ENCODE assay signal across 8 mouse cellular contexts in the genomic region with DNA sequence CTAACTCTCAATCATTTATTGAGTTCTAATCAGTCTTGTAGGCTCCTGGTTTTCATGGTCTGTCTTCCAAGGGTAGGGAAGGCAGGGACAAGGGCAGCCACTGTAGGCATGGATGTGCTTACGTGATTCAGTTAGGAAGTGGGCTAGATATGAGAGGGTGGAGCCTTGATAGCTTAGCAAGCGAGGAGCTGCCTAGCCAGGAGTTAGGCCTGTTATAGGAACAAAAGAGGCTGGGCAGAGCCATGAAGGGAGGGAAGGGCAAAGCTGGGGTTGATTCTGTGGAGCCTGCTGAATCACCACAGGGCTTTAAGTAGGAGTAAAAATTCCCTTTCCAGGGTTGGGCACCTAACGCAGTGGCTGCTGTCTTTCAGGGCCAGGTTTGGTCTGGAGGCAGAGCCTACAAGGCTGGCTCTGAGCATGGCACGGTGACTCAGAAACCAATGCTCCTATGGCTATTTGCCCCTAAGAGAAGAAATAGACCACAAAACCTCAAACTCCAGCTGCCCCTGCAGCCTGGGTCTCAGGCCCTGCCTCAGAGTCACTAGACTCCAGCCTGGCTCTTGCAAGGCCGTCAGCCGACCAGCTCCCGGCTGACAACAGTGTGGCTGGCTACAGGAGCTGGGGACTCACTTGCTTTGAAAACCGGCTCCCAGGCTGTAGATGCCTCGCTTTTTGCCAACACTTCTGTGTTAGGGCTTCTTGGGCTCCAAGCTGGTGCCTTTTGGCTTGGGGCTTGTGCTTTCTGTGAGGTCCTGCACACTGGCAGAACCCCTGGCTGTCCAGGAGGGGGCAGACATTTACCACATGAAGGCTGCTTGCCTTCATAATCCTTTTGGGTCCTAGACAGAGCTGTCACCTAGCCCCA.
DNase-seq lines count a peak whose midpoint lies in the region; ATAC-seq lines count a peak whose summit lies in the region.

No protein-coding gene starts in this region.

- DNase-seq in midbrain, embryonic 10.5 days (ENCODE audit: low spot score): peak; percentile 55
- DNase-seq in adrenal gland, postnatal 14 days: peak; percentile 72
- peak; percentile 70 for DNase-seq in hindbrain, embryonic 11.5 days (ENCODE audit: low spot score)
- peak; percentile 66 for DNase-seq in limb, embryonic 11.5 days (ENCODE audit: low spot score)
- no peak for DNase-seq in spleen, adult 12 weeks (ENCODE audit: low spot score)

- H3K4me3 ChIP-seq in midbrain, embryonic 10.5 days: no peak overlapping the region
- no peak overlapping the region for H3K4me3 ChIP-seq in midbrain, embryonic 15.5 days
- H3K4me3 ChIP-seq in embryonic facial prominence, embryonic 13.5 days: no peak overlapping the region
- no peak overlapping the region for H3K4me3 ChIP-seq in hindbrain, embryonic 11.5 days (ENCODE audit: low read depth, low read length)
- no peak overlapping the region for H3K4me3 ChIP-seq in limb, embryonic 11.5 days (ENCODE audit: low read depth, low read length)
- no peak overlapping the region for H3K4me3 ChIP-seq in neural tube, embryonic 13.5 days

- H3K9ac ChIP-seq in midbrain, embryonic 15.5 days: no peak overlapping the region
- 0 out of 2 replicates have a peak overlapping the region, but pooled peaks have one; percentile 22 for H3K9ac ChIP-seq in embryonic facial prominence, embryonic 13.5 days
- H3K9ac ChIP-seq in hindbrain, embryonic 11.5 days (ENCODE audit: low read depth, low read length): no peak overlapping the region
- H3K9ac ChIP-seq in limb, embryonic 11.5 days (ENCODE audit: low read length): no peak overlapping the region; the same call in 1 of the 2 replicates
- H3K9ac ChIP-seq in neural tube, embryonic 13.5 days: 0 out of 2 replicates have a peak overlapping the region, but pooled peaks have one; percentile 31

- H3K4me2 ChIP-seq in midbrain, embryonic 15.5 days: no peak overlapping the region
- H3K4me2 ChIP-seq in embryonic facial prominence, embryonic 13.5 days: no peak overlapping the region
- H3K4me2 ChIP-seq in hindbrain, embryonic 11.5 days (replicated peaks; ENCODE audit: low read depth, low read length): no peak overlapping the region
- no peak overlapping the region for H3K4me2 ChIP-seq in limb, embryonic 11.5 days (ENCODE audit: low read depth, severe bottlenecking)
- no peak overlapping the region for H3K4me2 ChIP-seq in neural tube, embryonic 13.5 days

- WGBS in midbrain, embryonic 10.5 days: 68% methylated on average over 9 of the region's 9 CpGs
- 61% methylated on average over 9 of the region's 9 CpGs for WGBS in midbrain, embryonic 15.5 days
- 65% methylated on average over 9 of the region's 9 CpGs for WGBS in embryonic facial prominence, embryonic 13.5 days
- WGBS in hindbrain, embryonic 11.5 days: 81% methylated on average over 9 of the region's 9 CpGs
- WGBS in limb, embryonic 11.5 days: 67% methylated on average over 9 of the region's 9 CpGs
- 69% methylated on average over 9 of the region's 9 CpGs for WGBS in neural tube, embryonic 13.5 days

- H3K27ac ChIP-seq in midbrain, embryonic 10.5 days (replicated peaks): peak overlapping the region; percentile 65
- no peak overlapping the region for H3K27ac ChIP-seq in midbrain, embryonic 15.5 days
- H3K27ac ChIP-seq in embryonic facial prominence, embryonic 13.5 days: peak overlapping the region; percentile 3; the same call in 1 of the 2 replicates
- no peak overlapping the region for H3K27ac ChIP-seq in hindbrain, embryonic 11.5 days (ENCODE audit: low read depth, low read length)
- H3K27ac ChIP-seq in limb, embryonic 11.5 days (replicated peaks; ENCODE audit: low read depth, low read length): no peak overlapping the region
- H3K27ac ChIP-seq in neural tube, embryonic 13.5 days (replicated peaks): peak overlapping the region; percentile 65

- no peak; the same call in 1 of the 2 replicates for ATAC-seq in midbrain, embryonic 15.5 days (replicated peaks)
- ATAC-seq in embryonic facial prominence, embryonic 13.5 days (ENCODE audit: insufficient number of reproducible peaks, insufficient read depth, low FRiP score, low TSS enrichment, low read depth): 0 out of 2 replicates have a peak, but pooled peaks have one; percentile 27
- ATAC-seq in hindbrain, embryonic 11.5 days (ENCODE audit: low FRiP score): peak; percentile 36; the same call in 1 of the 2 replicates
- no peak; the same call in 1 of the 2 replicates for ATAC-seq in limb, embryonic 11.5 days (ENCODE audit: insufficient number of reproducible peaks, low FRiP score, low TSS enrichment, low read depth)
- no peak for ATAC-seq in neural tube, embryonic 13.5 days (ENCODE audit: low read depth)

- no peaks in the 10 kb centered on the region for H3K27me3 ChIP-seq in midbrain, embryonic 10.5 days (ENCODE audit: low read depth, poor library complexity, severe bottlenecking)
- no peaks in the 10 kb centered on the region for H3K27me3 ChIP-seq in midbrain, embryonic 15.5 days (replicated peaks)
- no peaks in the 10 kb centered on the region for H3K27me3 ChIP-seq in embryonic facial prominence, embryonic 13.5 days
- no peaks in the 10 kb centered on the region for H3K27me3 ChIP-seq in hindbrain, embryonic 11.5 days (ENCODE audit: control insufficient read depth, insufficient read depth, low read length)
- no peaks in the 10 kb centered on the region for H3K27me3 ChIP-seq in limb, embryonic 11.5 days (ENCODE audit: control insufficient read depth, insufficient read depth, low read length)
- H3K27me3 ChIP-seq in neural tube, embryonic 13.5 days: no peaks in the 10 kb centered on the region

- H3K9me3 ChIP-seq in midbrain, embryonic 10.5 days (replicated peaks): no peaks in the 10 kb centered on the region
- no peaks in the 10 kb centered on the region for H3K9me3 ChIP-seq in midbrain, embryonic 15.5 days
- 0 out of 2 replicates have a peak, but pooled peaks cover 4% of the 10 kb centered on the region for H3K9me3 ChIP-seq in embryonic facial prominence, embryonic 13.5 days
- H3K9me3 ChIP-seq in hindbrain, embryonic 11.5 days (ENCODE audit: control insufficient read depth, low read length): no peaks in the 10 kb centered on the region
- no peaks in the 10 kb centered on the region for H3K9me3 ChIP-seq in limb, embryonic 11.5 days (ENCODE audit: control insufficient read depth, low read length)
- H3K9me3 ChIP-seq in neural tube, embryonic 13.5 days: no peaks in the 10 kb centered on the region

- H3K36me3 ChIP-seq in midbrain, embryonic 10.5 days: peaks cover 31% of the 10 kb centered on the region
- H3K36me3 ChIP-seq in midbrain, embryonic 15.5 days (replicated peaks): no peaks in the 10 kb centered on the region
- peaks cover 19% of the 10 kb centered on the region; the same call in 1 of the 2 replicates for H3K36me3 ChIP-seq in embryonic facial prominence, embryonic 13.5 days
- H3K36me3 ChIP-seq in hindbrain, embryonic 11.5 days (ENCODE audit: control insufficient read depth, insufficient read depth, low read length): no peaks in the 10 kb centered on the region
- peaks cover 4% of the 10 kb centered on the region; the same call in 1 of the 2 replicates for H3K36me3 ChIP-seq in limb, embryonic 11.5 days (ENCODE audit: control insufficient read depth, insufficient read depth, low read length)
- no peaks in the 10 kb centered on the region for H3K36me3 ChIP-seq in neural tube, embryonic 13.5 days

- peaks cover 59% of the 10 kb centered on the region for H3K4me1 ChIP-seq in midbrain, embryonic 10.5 days
- peaks cover 30% of the 10 kb centered on the region for H3K4me1 ChIP-seq in midbrain, embryonic 15.5 days
- H3K4me1 ChIP-seq in embryonic facial prominence, embryonic 13.5 days: peaks cover 69% of the 10 kb centered on the region
- peaks cover 3% of the 10 kb centered on the region for H3K4me1 ChIP-seq in hindbrain, embryonic 11.5 days (replicated peaks; ENCODE audit: control insufficient read depth, insufficient read depth, low read length)
- H3K4me1 ChIP-seq in limb, embryonic 11.5 days (ENCODE audit: control insufficient read depth, insufficient read depth, low read length): peaks cover 21% of the 10 kb centered on the region
- peaks cover 76% of the 10 kb centered on the region for H3K4me1 ChIP-seq in neural tube, embryonic 13.5 days (replicated peaks)

Comparison
In these comparisons a context has a peak if more than half of its experiments do, and no peak if none do; other contexts are left out.
1. H3K27ac ChIP-seq: peak in midbrain, embryonic 10.5 days (single experiment), embryonic facial prominence, embryonic 13.5 days (single experiment) and neural tube, embryonic 13.5 days (single experiment); none in midbrain, embryonic 15.5 days (single experiment), hindbrain, embryonic 11.5 days (single experiment) and limb, embryonic 11.5 days (single experiment).
2. ATAC-seq: peak in embryonic facial prominence, embryonic 13.5 days (single experiment) and hindbrain, embryonic 11.5 days (single experiment); none in midbrain, embryonic 15.5 days (single experiment), limb, embryonic 11.5 days (single experiment) and neural tube, embryonic 13.5 days (single experiment).
3. H3K9ac ChIP-seq: peak in embryonic facial prominence, embryonic 13.5 days (single experiment) and neural tube, embryonic 13.5 days (single experiment); none in midbrain, embryonic 15.5 days (single experiment), hindbrain, embryonic 11.5 days (single experiment) and limb, embryonic 11.5 days (single experiment).